Mouse (Mus musculus): ENCODE data around the gene Mdm4. TPM values are rescaled to one million over a fixed set of nuclear protein-coding genes. Genes with fewer than 3 reads are reported as not detected.
"Not testable (repeated sequence)": the region's sequence is repeated elsewhere in the genome, so short reads cannot be mapped to it uniquely, and the experiment has no call there.

Gene Mdm4
- total and polyA plus RNA-seq, 2 experiments from 2014 or later, result 13.4 to 42.2 TPM

DNA sequence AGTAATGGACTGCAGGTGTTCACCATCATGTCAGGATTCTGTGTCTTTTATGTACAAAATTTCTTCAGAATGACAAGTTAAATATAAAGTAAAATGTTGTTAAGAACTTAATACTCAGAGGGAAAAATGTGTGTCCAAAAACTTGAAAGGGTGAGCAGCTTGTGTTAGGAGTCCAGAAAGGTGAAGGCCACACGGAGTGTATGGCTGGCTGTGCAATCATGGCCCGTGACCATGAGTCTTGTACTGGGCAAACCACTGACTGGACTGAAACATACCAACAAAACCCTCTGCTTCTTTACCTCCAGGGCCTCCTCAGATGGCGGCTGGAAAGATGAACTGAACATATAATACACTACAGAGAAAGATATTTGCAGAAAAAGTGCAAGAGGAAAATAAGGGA is 23.8 kb downstream of the Mdm4 start:
- no peak for DNase-seq (ENCODE audit: low spot score)
- Histone ChIP-seq H3K27ac (ENCODE audit: low read depth) (no peak overlapping the region), H3K4me1 (ENCODE audit: control insufficient read depth, insufficient read depth) (0 out of 2 replicates have a peak, but pooled peaks cover 3% of the 10 kb centered on the region), H3K4me3 (ENCODE audit: low read depth, low read length) (no peak overlapping the region), H3K9me3 (replicated peaks; ENCODE audit: control insufficient read depth, low read length) (no peaks in the 10 kb centered on the region), H3K36me3 (replicated peaks; ENCODE audit: control insufficient read depth, insufficient read depth, low read length) (peaks cover 60% of the 10 kb centered on the region), H3K9ac (replicated peaks; ENCODE audit: low read depth, low read length) (no peak overlapping the region), H3K4me2 (ENCODE audit: low read depth, low read length) (no peak overlapping the region), H3K27me3 (ENCODE audit: control insufficient read depth, insufficient read depth, low read length) (no peaks in the 10 kb centered on the region)
- WGBS, result 81% methylated on average over 3 of the region's 3 CpGs
- ATAC-seq (ENCODE audit: insufficient read depth, low read depth), result no peak
- TF ChIP-seq EP300 (IDR thresholded peaks at IDR 0.05; ENCODE audit: low read depth), result no peak
- TF ChIP-seq CTCF (IDR thresholded peaks at IDR 0.05; ENCODE audit: low read depth), result no peak

DNA sequence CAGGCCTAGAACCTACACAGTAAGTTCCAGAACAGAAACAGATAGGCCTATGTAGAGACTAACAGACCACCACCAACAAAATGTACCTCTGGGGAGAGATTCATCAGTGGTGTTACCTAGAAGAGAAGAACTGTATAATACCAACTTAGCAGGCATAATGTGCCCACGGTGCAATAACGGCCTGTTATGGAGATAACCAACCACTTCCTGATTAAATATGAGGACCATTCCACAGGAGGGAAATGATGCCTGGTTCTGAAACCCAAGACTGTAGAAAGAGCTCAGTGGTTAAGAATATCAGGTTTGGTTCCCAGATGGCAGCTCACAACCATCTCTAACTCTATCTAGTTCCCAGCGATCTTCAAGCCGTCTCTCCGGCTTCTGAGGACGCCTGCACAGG is 30.0 kb downstream of the Mdm4 start:
- Histone ChIP-seq H3K4me3 (ENCODE audit: low read depth, low read length) (no peak overlapping the region), H3K4me1 (ENCODE audit: control insufficient read depth, insufficient read depth) (no peaks in the 10 kb centered on the region), H3K27ac (ENCODE audit: low read depth) (no peak overlapping the region), H3K27me3 (ENCODE audit: control insufficient read depth, insufficient read depth, low read length) (no peaks in the 10 kb centered on the region), H3K4me2 (ENCODE audit: low read depth, low read length) (no peak overlapping the region), H3K9ac (replicated peaks; ENCODE audit: low read depth, low read length) (no peak overlapping the region), H3K9me3 (replicated peaks; ENCODE audit: control insufficient read depth, low read length) (no peaks in the 10 kb centered on the region), H3K36me3 (replicated peaks; ENCODE audit: control insufficient read depth, insufficient read depth, low read length) (peaks cover 87% of the 10 kb centered on the region)
- no peak for TF ChIP-seq EP300 (IDR thresholded peaks at IDR 0.05; ENCODE audit: low read depth)
- TF ChIP-seq CTCF (IDR thresholded peaks at IDR 0.05; ENCODE audit: low read depth), result no peak
- ATAC-seq (ENCODE audit: insufficient read depth, low read depth), result no peak
- 91% methylated on average over 6 of the region's 6 CpGs for WGBS
- no peak for DNase-seq (ENCODE audit: low spot score)

DNA sequence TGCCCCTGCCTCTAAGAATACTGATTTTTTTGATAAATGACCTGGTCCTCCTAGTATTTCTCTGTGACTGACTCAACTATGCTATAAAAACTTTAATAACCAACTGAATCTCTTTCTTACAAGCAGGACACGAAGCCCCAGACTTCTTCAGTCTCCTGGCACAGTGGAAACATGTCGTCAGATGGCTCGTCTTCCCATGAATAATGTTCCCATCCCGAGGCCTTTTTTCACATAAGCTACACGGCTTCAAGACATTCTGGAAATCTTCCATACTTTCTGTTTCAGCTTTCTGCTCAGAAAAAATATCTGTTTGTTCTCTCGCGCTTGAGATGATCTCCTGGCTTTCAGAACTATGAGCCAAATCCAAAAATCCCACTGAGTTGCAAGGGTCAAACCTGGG is 38.8 kb downstream of the Mdm4 start:
- Histone ChIP-seq H3K27me3 (ENCODE audit: control insufficient read depth, insufficient read depth, low read length) (no peaks in the 10 kb centered on the region), H3K9me3 (replicated peaks; ENCODE audit: control insufficient read depth, low read length) (no peaks in the 10 kb centered on the region), H3K9ac (replicated peaks; ENCODE audit: low read depth, low read length) (no peak overlapping the region), H3K36me3 (replicated peaks; ENCODE audit: control insufficient read depth, insufficient read depth, low read length) (peaks cover 74% of the 10 kb centered on the region), H3K4me2 (ENCODE audit: low read depth, low read length) (no peak overlapping the region), H3K27ac (ENCODE audit: low read depth) (no peak overlapping the region), H3K4me1 (ENCODE audit: control insufficient read depth, insufficient read depth) (no peaks in the 10 kb centered on the region), H3K4me3 (ENCODE audit: low read depth, low read length) (no peak overlapping the region)
- ATAC-seq (ENCODE audit: insufficient read depth, low read depth) (no peak), DNase-seq (ENCODE audit: low spot score) (no peak)
- no peak for TF ChIP-seq EP300 (IDR thresholded peaks at IDR 0.05; ENCODE audit: low read depth)
- TF ChIP-seq CTCF (IDR thresholded peaks at IDR 0.05; ENCODE audit: low read depth), result no peak
- WGBS, result 92% methylated on average over 7 of the region's 7 CpGs

DNA sequence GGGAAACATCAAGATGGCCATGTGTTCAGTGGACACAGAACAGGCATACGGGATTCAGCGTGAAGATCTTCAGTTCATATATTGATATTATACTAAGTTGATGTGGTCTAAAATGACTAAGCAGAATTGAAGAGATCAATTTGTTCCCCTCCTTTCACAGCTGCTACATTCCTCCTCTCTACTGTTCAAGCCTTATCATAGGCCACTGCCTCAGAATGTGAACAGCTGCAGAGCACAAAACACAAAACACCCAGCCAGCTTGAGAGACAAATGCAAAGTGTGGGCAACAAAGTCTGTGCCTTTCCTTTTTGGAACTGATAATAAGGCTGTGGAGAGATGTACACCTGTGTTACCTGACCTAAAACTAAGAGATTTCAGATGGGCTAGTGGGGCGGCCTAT is 39.6 kb downstream of the Mdm4 start:
- Histone ChIP-seq H3K9ac (replicated peaks; ENCODE audit: low read depth, low read length) (no peak overlapping the region), H3K36me3 (replicated peaks; ENCODE audit: control insufficient read depth, insufficient read depth, low read length) (peaks cover 72% of the 10 kb centered on the region), H3K27me3 (ENCODE audit: control insufficient read depth, insufficient read depth, low read length) (no peaks in the 10 kb centered on the region), H3K27ac (ENCODE audit: low read depth) (no peak overlapping the region), H3K4me3 (ENCODE audit: low read depth, low read length) (no peak overlapping the region), H3K9me3 (replicated peaks; ENCODE audit: control insufficient read depth, low read length) (no peaks in the 10 kb centered on the region), H3K4me1 (ENCODE audit: control insufficient read depth, insufficient read depth) (no peaks in the 10 kb centered on the region), H3K4me2 (ENCODE audit: low read depth, low read length) (no peak overlapping the region)
- ATAC-seq (ENCODE audit: insufficient read depth, low read depth), result no peak
- TF ChIP-seq CTCF (IDR thresholded peaks at IDR 0.05; ENCODE audit: low read depth) (no peak), EP300 (IDR thresholded peaks at IDR 0.05; ENCODE audit: low read depth) (no peak)
- DNase-seq (ENCODE audit: low spot score), result no peak
- WGBS, result 95% methylated on average over 3 of the region's 3 CpGs

DNA sequence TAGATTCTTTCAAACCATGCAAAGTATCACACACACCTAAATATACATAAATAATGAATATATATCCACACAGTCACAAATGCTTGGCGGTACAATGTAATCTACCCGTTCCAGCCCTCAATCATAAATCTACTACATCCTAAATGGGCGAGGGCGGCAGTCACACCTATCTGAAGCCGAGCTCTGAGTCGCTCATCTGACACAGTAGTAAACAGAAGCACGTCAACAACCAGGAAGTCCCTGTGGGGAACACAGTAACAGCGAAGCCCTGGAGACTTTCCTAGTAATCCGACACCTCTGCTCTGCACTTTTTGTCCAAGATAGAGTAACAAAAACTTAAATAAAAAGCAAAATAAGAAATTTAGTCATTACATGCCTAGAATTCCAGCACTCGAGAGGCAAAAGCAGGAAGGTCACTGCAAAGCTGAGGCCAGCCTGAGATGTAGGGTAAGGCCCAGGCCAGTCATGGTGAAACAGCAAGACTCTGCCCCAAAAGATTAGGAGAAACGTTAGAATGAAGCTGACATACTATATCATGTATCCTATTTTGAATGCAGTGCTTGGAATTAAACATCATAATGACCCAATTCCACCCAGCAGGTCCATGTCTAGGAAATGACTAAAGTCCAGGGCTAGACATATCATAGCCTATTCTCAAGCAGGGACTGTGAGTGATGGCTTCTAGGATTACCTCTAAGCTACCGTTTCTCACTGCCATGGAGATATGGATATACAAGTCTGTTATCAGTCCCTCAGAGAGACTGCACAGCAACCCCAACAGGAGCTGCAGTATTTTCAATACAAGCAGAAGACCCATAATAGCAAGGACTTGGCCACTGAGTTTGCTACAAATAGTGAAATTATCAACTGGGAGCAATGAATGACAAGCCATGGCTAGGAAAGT is 41.6 kb downstream of the Mdm4 start:
- H3K36me3 ChIP-seq (replicated peaks; ENCODE audit: control insufficient read depth, insufficient read depth, low read length), result peaks cover 70% of the 10 kb centered on the region
- not testable (repeated sequence) for H3K4me1 ChIP-seq (ENCODE audit: control insufficient read depth, insufficient read depth); H3K4me2 ChIP-seq (ENCODE audit: low read depth, low read length); DNase-seq (ENCODE audit: low spot score); H3K9ac ChIP-seq (replicated peaks; ENCODE audit: low read depth, low read length); ATAC-seq (ENCODE audit: insufficient read depth, low read depth); H3K9me3 ChIP-seq (replicated peaks; ENCODE audit: control insufficient read depth, low read length); H3K27me3 ChIP-seq (ENCODE audit: control insufficient read depth, insufficient read depth, low read length); H3K4me3 ChIP-seq (ENCODE audit: low read depth, low read length); H3K27ac ChIP-seq (ENCODE audit: low read depth)
- WGBS, result 72% methylated on average over 12 of the region's 12 CpGs

DNA sequence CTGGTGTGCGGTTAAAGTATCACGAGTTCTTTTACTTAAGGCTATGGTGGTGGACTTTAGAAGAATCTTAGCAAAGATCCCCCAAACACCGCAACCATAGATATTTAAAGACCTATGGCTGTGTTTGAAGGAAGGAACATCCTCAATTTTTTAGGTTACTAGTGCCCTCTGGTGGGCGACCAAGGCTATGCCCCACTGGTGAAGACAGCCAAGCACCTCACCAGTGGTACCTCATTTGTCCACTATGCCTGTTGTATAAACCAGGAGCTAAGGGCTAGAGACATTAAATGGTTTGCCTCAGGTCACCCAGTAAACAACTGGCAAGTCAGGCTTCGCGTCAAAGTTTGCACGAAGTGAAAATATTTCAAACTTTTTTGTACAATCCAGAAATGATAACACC is 47.6 kb downstream of the Mdm4 start:
- no peaks in the 10 kb centered on the region for H3K9me3 ChIP-seq (replicated peaks; ENCODE audit: control insufficient read depth, low read length)
- H3K4me1 ChIP-seq (ENCODE audit: control insufficient read depth, insufficient read depth), result no peaks in the 10 kb centered on the region
- no peak overlapping the region for H3K4me3 ChIP-seq (ENCODE audit: low read depth, low read length)
- H3K27me3 ChIP-seq (ENCODE audit: control insufficient read depth, insufficient read depth, low read length), result no peaks in the 10 kb centered on the region
- peak; percentile 58 for DNase-seq (ENCODE audit: low spot score)
- peak; percentile 78 for ATAC-seq (ENCODE audit: insufficient read depth, low read depth)
- WGBS, result 60% methylated on average over 7 of the region's 7 CpGs
- no peak overlapping the region for H3K9ac ChIP-seq (replicated peaks; ENCODE audit: low read depth, low read length)
- TF ChIP-seq EP300 (IDR thresholded peaks at IDR 0.05; ENCODE audit: low read depth) (no peak), CTCF (IDR thresholded peaks at IDR 0.05; ENCODE audit: low read depth) (peak; percentile 80)
- peaks cover 40% of the 10 kb centered on the region for H3K36me3 ChIP-seq (replicated peaks; ENCODE audit: control insufficient read depth, insufficient read depth, low read length)
- no peak overlapping the region for H3K4me2 ChIP-seq (ENCODE audit: low read depth, low read length)
- H3K27ac ChIP-seq (ENCODE audit: low read depth), result no peak overlapping the region
